Mouse (Mus musculus): ENCODE results near the gene Ubxn10. TPM values are rescaled to one million over a fixed set of nuclear protein-coding genes. Genes with fewer than 3 reads are reported as not detected.

Ubxn10 gene
- 0.03 and 0.05 TPM in 2 replicates for polyA plus RNA-seq (2012; rRNA removed)

DNA sequence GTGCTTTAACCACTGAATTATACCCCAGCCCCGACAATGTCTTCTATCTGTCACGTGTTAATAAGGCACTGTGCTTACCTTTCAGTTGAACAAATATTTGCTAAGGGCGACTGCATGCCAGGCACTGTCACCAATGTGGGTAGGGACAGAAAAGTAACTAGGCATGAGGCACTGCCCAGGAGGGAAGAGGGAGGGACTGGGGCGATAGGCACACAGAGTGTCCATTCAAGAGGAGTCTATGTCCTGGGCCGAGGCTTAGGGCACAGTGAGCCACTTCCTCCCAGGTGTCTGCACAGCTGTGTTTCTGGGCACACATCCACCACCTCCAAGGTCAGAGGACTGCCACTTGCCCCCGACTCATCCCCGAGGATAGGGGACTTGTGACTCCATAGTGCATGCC, at the start of gene Ubxn10:
Ubxn10 (minus strand) TSS at position 137 of the 400 bp plus-strand sequence.

DNA sequence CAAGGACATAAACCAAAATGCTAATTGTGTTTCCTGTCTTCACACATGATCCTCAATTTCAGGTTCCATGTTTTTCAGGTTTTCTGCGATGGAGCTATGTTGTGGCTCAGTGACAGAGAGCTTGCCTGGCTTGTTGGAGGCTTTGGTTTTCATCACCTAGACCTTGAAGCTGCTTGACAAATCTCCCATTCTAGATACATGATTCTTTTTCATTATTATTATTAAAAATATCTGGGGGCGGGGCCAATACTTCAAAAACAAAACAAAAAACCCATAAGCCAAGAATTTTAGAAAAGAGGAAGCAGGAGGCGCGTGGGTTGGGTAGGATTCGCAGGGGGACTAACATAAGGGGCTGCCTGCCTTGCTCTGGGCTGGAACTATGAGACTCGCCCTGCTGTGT, 38.5 kb upstream of the Ubxn10 start, which contains the start of gene Pla2g2d:
Pla2g2d (plus strand) TSS at position 301 of the 400 bp plus-strand sequence.

DNA sequence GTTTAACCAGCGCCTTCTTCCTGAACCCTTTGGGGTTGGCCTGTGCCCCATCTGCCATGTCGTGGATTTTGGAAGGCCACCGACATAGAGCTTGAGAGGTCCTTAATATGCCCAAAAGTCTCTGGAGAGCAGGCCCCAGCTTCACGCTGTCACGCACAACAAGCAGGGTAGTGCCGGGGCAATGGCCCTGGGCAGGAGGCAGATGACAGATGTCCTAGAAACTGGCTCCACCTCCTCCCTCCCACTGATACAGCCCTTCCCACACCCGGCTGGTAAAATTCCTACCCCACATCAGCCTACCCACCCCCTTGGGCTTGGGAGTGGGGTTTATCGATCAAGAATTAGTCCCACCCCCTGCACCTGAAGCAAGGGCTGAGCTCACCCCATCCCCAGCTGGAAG, 20.4 kb upstream of the Ubxn10 start, which contains the start of gene Pla2g2f:
Pla2g2f (minus strand) TSS at position 211 of the 400 bp plus-strand sequence.

DNA sequence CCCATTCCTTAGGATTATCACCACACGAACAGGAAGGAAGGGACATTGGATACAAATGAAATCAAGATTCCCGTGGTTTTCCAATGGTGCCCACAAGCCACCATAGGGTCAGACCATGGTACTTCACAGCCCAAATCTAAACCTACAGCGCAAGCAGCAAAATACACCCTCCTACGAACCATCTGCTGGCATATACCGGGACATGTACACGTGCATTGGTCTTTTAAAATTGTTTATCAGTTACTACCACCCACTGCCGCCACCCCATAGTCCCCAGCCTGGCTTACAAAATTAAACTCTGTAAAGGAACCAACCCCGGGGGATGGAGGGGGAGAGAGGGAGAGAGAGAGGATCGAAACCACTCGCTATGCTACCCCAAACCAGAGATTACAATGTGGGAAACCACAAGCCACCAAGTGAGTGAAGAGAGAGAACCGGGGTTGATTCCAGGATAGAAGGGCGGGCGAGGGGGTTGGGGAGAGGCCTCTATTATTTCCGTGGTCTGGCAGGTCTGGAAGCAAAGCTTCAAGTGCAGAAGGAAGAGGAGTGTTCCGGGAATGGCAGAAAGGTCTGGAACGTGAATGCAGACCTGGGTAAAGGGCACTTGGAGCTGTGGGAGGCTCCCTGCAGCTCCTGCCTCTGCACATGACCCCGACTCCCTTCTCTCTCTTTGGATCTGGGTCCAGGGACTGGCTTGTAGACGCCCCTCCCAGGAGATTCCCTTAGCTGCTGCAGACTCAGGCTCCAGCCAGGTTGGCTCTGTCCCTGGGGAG, 12.4 kb downstream of the Ubxn10 start, which contains the start of gene Pla2g2c:
Pla2g2c (plus strand) TSS at position 439 of the 773 bp plus-strand sequence.

Other genes starting within 250 kb of the Ubxn10 start
- gene Vwa5b1, start 101.3 kb downstream of the Ubxn10 start, polyA plus RNA-seq (2012; rRNA removed) = not detected in 2 replicates
- gene Pla2g2c, start 12.4 kb downstream of the Ubxn10 start, polyA plus RNA-seq (2012; rRNA removed) = not detected in 2 replicates
- gene Pla2g2f, start 20.5 kb upstream of the Ubxn10 start, polyA plus RNA-seq (2012; rRNA removed) = 0.06 TPM in 1 of 2 replicates, not detected in the other
- gene Pla2g2d, start 38.6 kb upstream of the Ubxn10 start, polyA plus RNA-seq (2012; rRNA removed) = not detected in 2 replicates
- not detected in 2 replicates for gene Pla2g5, start 126.3 kb upstream of the Ubxn10 start, polyA plus RNA-seq (2012; rRNA removed)
- not detected in 2 replicates for gene Gm13030, start 136.8 kb upstream of the Ubxn10 start, polyA plus RNA-seq (2012; rRNA removed)
- gene Pla2g2e, start 140.8 kb upstream of the Ubxn10 start, polyA plus RNA-seq (2012; rRNA removed) = 0.15 TPM in 1 of 2 replicates, not detected in the other
- gene Otud3, start 176.8 kb upstream of the Ubxn10 start, polyA plus RNA-seq (2012; rRNA removed) = 1.4 TPM in 2 replicates
- 0.10 TPM in 1 of 2 replicates, not detected in the other for gene Rnf186, start 229.9 kb upstream of the Ubxn10 start, polyA plus RNA-seq (2012; rRNA removed)
- 1.5 and 2.2 TPM in 2 replicates for gene Tmco4, start 235.7 kb upstream of the Ubxn10 start, polyA plus RNA-seq (2012; rRNA removed)